Mouse (Mus musculus): ENCODE data around the gene Plce1. TPM values are rescaled to one million over a fixed set of nuclear protein-coding genes. Genes with fewer than 3 reads are reported as not detected.
"Not testable (repeated sequence)": the region's sequence is repeated elsewhere in the genome, so short reads cannot be mapped to it uniquely, and the experiment has no call there.

Plce1 gene
- polyA plus RNA-seq, 1 experiment from 2014 or later: 6.1 TPM

DNA sequence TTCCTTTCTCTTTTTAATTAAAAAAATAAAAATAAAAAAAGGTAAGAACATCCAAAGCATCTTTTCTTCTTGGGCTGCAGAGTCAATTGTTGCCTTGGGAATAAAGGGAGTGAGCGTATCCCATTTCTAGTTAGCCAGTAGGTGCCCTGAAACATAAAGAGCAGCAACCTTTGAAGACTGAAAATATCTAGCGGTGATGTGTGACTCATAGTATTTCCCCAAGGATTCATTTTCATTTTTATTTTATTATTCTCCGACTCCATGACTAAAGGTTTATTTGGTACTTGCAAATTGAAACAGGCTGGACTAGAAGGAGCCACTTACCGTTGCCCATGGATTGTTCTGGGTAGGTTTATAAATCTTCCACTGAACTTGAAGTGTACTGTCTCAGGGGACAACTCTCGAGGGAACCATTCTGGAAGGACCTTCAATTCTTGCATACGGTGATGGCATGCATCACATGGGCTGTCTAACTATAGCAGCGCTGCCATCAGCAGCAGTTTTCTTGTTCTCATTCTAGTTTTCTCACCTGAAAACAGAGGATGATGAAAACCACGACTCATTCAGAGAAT is 68.7 kb downstream of the Plce1 start:
- WGBS (ENCODE audit: insufficient replicate concordance): 80% methylated on average over 8 of the region's 8 CpGs
- H3K4me2 ChIP-seq: no peak overlapping the region
- H3K9me3 ChIP-seq (replicated peaks; ENCODE audit: control insufficient read depth, low read length): no peaks in the 10 kb centered on the region; the same call in 1 of the 2 replicates
- H3K27me3 ChIP-seq (ENCODE audit: control insufficient read depth, insufficient read depth, low read length): no peaks in the 10 kb centered on the region
- ATAC-seq (replicated peaks; ENCODE audit: insufficient number of reproducible peaks, low FRiP score, low TSS enrichment): no peak
- H3K27ac ChIP-seq (ENCODE audit: low read depth, low read length): no peak overlapping the region
- H3K4me3 ChIP-seq (ENCODE audit: low read depth, low read length): no peak overlapping the region
- no peaks in the 10 kb centered on the region for H3K4me1 ChIP-seq (ENCODE audit: control insufficient read depth, insufficient read depth, low read length)
- no peak overlapping the region for H3K9ac ChIP-seq (ENCODE audit: low read depth, low read length)
- no peaks in the 10 kb centered on the region for H3K36me3 ChIP-seq (ENCODE audit: control insufficient read depth, insufficient read depth, low read length)

- no peak overlapping the region for H3K27ac ChIP-seq (ENCODE audit: low read depth, low read length)
- no peak for ATAC-seq (replicated peaks; ENCODE audit: insufficient number of reproducible peaks, low FRiP score, low TSS enrichment)
Observed at GRCm38 (mm10) chr19:38553551-38553950, 72.6 kb downstream of the Plce1 start.

GRCm38 (mm10) chr19:38555399-38555798 is 74.5 kb downstream of the Plce1 start:
- Histone ChIP-seq H3K9me3 (replicated peaks; ENCODE audit: control insufficient read depth, low read length) (no peaks in the 10 kb centered on the region; the same call in 1 of the 2 replicates), H3K4me2 (no peak overlapping the region), H3K4me1 (ENCODE audit: control insufficient read depth, insufficient read depth, low read length) (no peaks in the 10 kb centered on the region), H3K4me3 (ENCODE audit: low read depth, low read length) (no peak overlapping the region), H3K9ac (ENCODE audit: low read depth, low read length) (no peak overlapping the region), H3K27ac (ENCODE audit: low read depth, low read length) (no peak overlapping the region), H3K27me3 (ENCODE audit: control insufficient read depth, insufficient read depth, low read length) (no peaks in the 10 kb centered on the region), H3K36me3 (ENCODE audit: control insufficient read depth, insufficient read depth, low read length) (no peaks in the 10 kb centered on the region)
- ATAC-seq (replicated peaks; ENCODE audit: insufficient number of reproducible peaks, low FRiP score, low TSS enrichment): no peak
- 73% methylated on average over 3 of the region's 3 CpGs for WGBS (ENCODE audit: insufficient replicate concordance)

More at GRCm38 (mm10) chr19:38553551-38553950, 72.6 kb downstream of the Plce1 start:
- Histone ChIP-seq H3K9ac (ENCODE audit: low read depth, low read length) (no peak overlapping the region), H3K27me3 (ENCODE audit: control insufficient read depth, insufficient read depth, low read length) (no peaks in the 10 kb centered on the region), H3K4me3 (ENCODE audit: low read depth, low read length) (no peak overlapping the region), H3K36me3 (ENCODE audit: control insufficient read depth, insufficient read depth, low read length) (no peaks in the 10 kb centered on the region), H3K4me2 (no peak overlapping the region), H3K4me1 (ENCODE audit: control insufficient read depth, insufficient read depth, low read length) (no peaks in the 10 kb centered on the region), H3K9me3 (replicated peaks; ENCODE audit: control insufficient read depth, low read length) (no peaks in the 10 kb centered on the region; the same call in 1 of the 2 replicates)
- 75% methylated on average over 2 of the region's 2 CpGs for WGBS (ENCODE audit: insufficient replicate concordance)

GRCm38 (mm10) chr19:38558816-38559215 is 77.9 kb downstream of the Plce1 start:
- no peak overlapping the region for H3K4me2 ChIP-seq

DNA sequence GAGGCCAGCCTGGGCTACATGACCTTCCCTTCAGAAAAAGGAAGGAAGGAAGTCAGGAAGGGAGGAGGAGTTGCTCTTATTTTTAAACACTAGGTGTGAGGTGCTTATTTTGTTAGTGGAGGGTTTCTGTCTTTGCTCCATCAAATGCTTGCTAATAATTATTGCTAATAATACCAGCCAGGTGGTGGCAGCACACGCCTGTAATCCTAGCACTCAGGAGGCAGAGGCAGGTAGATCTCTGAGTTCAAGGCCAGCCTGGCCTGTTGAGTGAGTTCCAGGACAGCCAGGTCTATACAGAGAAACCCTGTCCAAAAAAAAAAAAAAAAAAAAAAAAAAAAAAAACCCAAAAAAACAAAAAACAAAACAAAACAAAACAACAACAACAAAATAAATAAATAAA is 81.0 kb downstream of the Plce1 start:
- not testable (repeated sequence) for H3K9ac ChIP-seq (ENCODE audit: low read depth, low read length); H3K4me1 ChIP-seq (ENCODE audit: control insufficient read depth, insufficient read depth, low read length); H3K27ac ChIP-seq (ENCODE audit: low read depth, low read length); H3K36me3 ChIP-seq (ENCODE audit: control insufficient read depth, insufficient read depth, low read length); H3K4me2 ChIP-seq; H3K27me3 ChIP-seq (ENCODE audit: control insufficient read depth, insufficient read depth, low read length); H3K4me3 ChIP-seq (ENCODE audit: low read depth, low read length); ATAC-seq (replicated peaks; ENCODE audit: insufficient number of reproducible peaks, low FRiP score, low TSS enrichment); H3K9me3 ChIP-seq (replicated peaks; ENCODE audit: control insufficient read depth, low read length)
- WGBS (ENCODE audit: insufficient replicate concordance): 77% methylated on average over 1 of the region's 1 CpGs

More at GRCm38 (mm10) chr19:38558816-38559215, 77.9 kb downstream of the Plce1 start:
- Histone ChIP-seq H3K4me3 (ENCODE audit: low read depth, low read length) (no peak overlapping the region), H3K9me3 (replicated peaks; ENCODE audit: control insufficient read depth, low read length) (no peaks in the 10 kb centered on the region), H3K4me1 (ENCODE audit: control insufficient read depth, insufficient read depth, low read length) (no peaks in the 10 kb centered on the region), H3K9ac (ENCODE audit: low read depth, low read length) (no peak overlapping the region), H3K27ac (ENCODE audit: low read depth, low read length) (no peak overlapping the region), H3K36me3 (ENCODE audit: control insufficient read depth, insufficient read depth, low read length) (no peaks in the 10 kb centered on the region), H3K27me3 (ENCODE audit: control insufficient read depth, insufficient read depth, low read length) (no peaks in the 10 kb centered on the region)
- ATAC-seq (replicated peaks; ENCODE audit: insufficient number of reproducible peaks, low FRiP score, low TSS enrichment): no peak
- 54% methylated on average over 1 of the region's 1 CpGs for WGBS (ENCODE audit: insufficient replicate concordance)

DNA sequence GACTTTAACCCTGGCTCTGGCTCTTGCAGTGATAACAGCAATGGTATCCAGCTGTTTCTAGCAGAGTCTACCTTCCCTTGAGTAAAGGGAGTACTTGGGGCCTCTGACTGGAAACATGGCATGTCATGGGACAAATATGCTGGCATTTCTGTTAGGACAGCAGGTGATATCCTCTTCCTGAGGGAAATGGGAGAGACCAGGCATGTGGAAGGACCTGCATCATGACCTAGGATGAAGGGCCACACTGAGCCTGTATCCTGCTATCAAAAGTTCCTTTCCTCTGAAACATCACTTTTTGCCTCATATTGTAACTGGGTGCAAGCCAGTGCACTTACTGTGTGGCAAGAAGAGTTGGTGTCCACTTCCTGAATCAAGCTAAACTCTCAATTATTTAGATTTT is 85.2 kb downstream of the Plce1 start:
- Histone ChIP-seq H3K36me3 (ENCODE audit: control insufficient read depth, insufficient read depth, low read length) (no peaks in the 10 kb centered on the region), H3K9me3 (replicated peaks; ENCODE audit: control insufficient read depth, low read length) (no peaks in the 10 kb centered on the region), H3K4me3 (ENCODE audit: low read depth, low read length) (no peak overlapping the region), H3K4me1 (ENCODE audit: control insufficient read depth, insufficient read depth, low read length) (peaks cover 9% of the 10 kb centered on the region; the same call in 1 of the 2 replicates), H3K4me2 (no peak overlapping the region), H3K9ac (ENCODE audit: low read depth, low read length) (no peak overlapping the region), H3K27ac (ENCODE audit: low read depth, low read length) (no peak overlapping the region), H3K27me3 (ENCODE audit: control insufficient read depth, insufficient read depth, low read length) (no peaks in the 10 kb centered on the region)
- ATAC-seq (replicated peaks; ENCODE audit: insufficient number of reproducible peaks, low FRiP score, low TSS enrichment): no peak

- ATAC-seq (replicated peaks; ENCODE audit: insufficient number of reproducible peaks, low FRiP score, low TSS enrichment): no peak
- Histone ChIP-seq H3K9me3 (replicated peaks; ENCODE audit: control insufficient read depth, low read length) (no peaks in the 10 kb centered on the region), H3K4me2 (peak overlapping the region; percentile 46), H3K36me3 (ENCODE audit: control insufficient read depth, insufficient read depth, low read length) (no peaks in the 10 kb centered on the region), H3K4me1 (ENCODE audit: control insufficient read depth, insufficient read depth, low read length) (peaks cover 9% of the 10 kb centered on the region; the same call in 1 of the 2 replicates), H3K9ac (ENCODE audit: low read depth, low read length) (no peak overlapping the region), H3K4me3 (ENCODE audit: low read depth, low read length) (no peak overlapping the region), H3K27ac (ENCODE audit: low read depth, low read length) (no peak overlapping the region), H3K27me3 (ENCODE audit: control insufficient read depth, insufficient read depth, low read length) (no peaks in the 10 kb centered on the region)
- WGBS (ENCODE audit: insufficient replicate concordance): 17% methylated on average over 7 of the region's 7 CpGs
Observed at GRCm38 (mm10) chr19:38566752-38567151, 85.8 kb downstream of the Plce1 start.

DNA sequence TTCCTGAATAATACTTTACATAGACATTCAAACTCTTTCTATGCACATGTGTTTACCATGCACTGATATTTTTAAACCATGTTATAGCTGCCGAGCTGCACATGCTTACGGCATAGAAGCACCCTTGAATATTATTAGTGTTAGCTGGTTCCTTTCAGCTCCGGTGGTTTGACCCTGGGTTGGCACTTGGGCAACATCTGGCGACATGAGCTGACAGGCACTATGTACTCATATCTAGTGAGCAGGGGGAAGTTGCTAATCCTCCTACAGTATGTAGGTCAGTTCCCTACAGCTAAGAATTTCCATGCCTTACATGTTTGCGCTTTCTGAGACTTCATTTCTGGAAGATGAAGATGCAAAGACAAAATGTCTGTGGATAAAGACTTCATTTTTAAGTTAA is 86.4 kb downstream of the Plce1 start:
- no peak overlapping the region for H3K4me2 ChIP-seq
- no peak overlapping the region for H3K4me3 ChIP-seq (ENCODE audit: low read depth, low read length)
- peaks cover 9% of the 10 kb centered on the region; the same call in 1 of the 2 replicates for H3K4me1 ChIP-seq (ENCODE audit: control insufficient read depth, insufficient read depth, low read length)
- H3K27ac ChIP-seq (ENCODE audit: low read depth, low read length): no peak overlapping the region
- no peak for ATAC-seq (replicated peaks; ENCODE audit: insufficient number of reproducible peaks, low FRiP score, low TSS enrichment)
- H3K9ac ChIP-seq (ENCODE audit: low read depth, low read length): no peak overlapping the region
- WGBS (ENCODE audit: insufficient replicate concordance): 56% methylated on average over 5 of the region's 5 CpGs
- H3K27me3 ChIP-seq (ENCODE audit: control insufficient read depth, insufficient read depth, low read length): no peaks in the 10 kb centered on the region
- no peaks in the 10 kb centered on the region for H3K9me3 ChIP-seq (replicated peaks; ENCODE audit: control insufficient read depth, low read length)
- H3K36me3 ChIP-seq (ENCODE audit: control insufficient read depth, insufficient read depth, low read length): no peaks in the 10 kb centered on the region

DNA sequence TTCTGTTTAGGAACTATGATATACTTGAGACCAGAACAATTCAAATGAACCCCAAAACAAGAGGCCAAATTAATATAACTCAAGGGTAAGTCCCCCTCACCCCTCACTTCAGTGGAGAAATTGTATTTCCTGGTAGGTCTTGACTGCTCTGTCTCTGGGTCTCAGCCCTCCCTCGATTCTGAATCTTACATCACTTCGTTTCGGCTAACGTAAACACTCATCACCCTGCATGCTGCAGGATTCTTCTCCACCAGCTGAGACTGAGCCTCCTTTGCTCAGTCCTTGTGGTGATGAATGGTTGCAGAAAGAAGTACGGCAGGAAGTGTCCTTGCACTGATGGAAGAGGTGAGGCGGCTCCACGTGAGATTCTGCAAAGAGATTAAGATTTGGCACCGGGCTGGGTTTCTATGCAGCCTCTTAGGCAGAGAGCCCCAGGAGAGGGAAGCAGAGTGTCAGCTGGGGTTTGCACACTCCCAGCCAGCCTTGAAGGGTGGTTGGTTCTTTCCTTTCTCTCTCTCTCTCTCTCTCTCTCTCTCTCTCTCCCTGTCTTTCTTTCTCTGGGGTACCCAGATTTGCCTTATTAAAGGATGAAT is 97.7 kb downstream of the Plce1 start:
- Histone ChIP-seq H3K27me3 (ENCODE audit: control insufficient read depth, insufficient read depth, low read length) (no peaks in the 10 kb centered on the region), H3K27ac (ENCODE audit: low read depth, low read length) (no peak overlapping the region), H3K9ac (ENCODE audit: low read depth, low read length) (no peak overlapping the region), H3K36me3 (ENCODE audit: control insufficient read depth, insufficient read depth, low read length) (no peaks in the 10 kb centered on the region), H3K9me3 (replicated peaks; ENCODE audit: control insufficient read depth, low read length) (no peaks in the 10 kb centered on the region), H3K4me2 (no peak overlapping the region), H3K4me3 (ENCODE audit: low read depth, low read length) (no peak overlapping the region), H3K4me1 (ENCODE audit: control insufficient read depth, insufficient read depth, low read length) (no peaks in the 10 kb centered on the region)
- 18% methylated on average over 8 of the region's 8 CpGs for WGBS (ENCODE audit: insufficient replicate concordance)
- ATAC-seq (replicated peaks; ENCODE audit: insufficient number of reproducible peaks, low FRiP score, low TSS enrichment): no peak
